Mouse (Mus musculus) bone marrow macrophage, adult 2 months (primary cell): Measurements from ENCODE around the gene Cldn15.

Source experiments
- CTCF ChIP-seq: IDR thresholded peaks from 2 replicates; pipeline ENCODE4 v1.5.1; 2012; ENCODE audit warnings: low read depth, mild to moderate bottlenecking, low read length, moderate library complexity
- POLR2A ChIP-seq: IDR thresholded peaks from 2 replicates; pipeline ENCODE4 v1.6.1; 2012; ENCODE audit warnings: mild to moderate bottlenecking, low read depth, low read length, borderline replicate concordance

GRCm38 (mm10) chr5:136937621-136938020, 28.8 kb upstream of the Cldn15 start:
- TF ChIP-seq CTCF (no peak), POLR2A (no peak)
